Mouse (Mus musculus): ENCODE results near the gene AI413582. TPM values are rescaled to one million over a fixed set of nuclear protein-coding genes. Genes with fewer than 3 reads are reported as not detected.
A peak's percentile ranks its signal among the peaks of the same experiment; 100 is the strongest.

AI413582 gene
- total and polyA plus RNA-seq, 2 experiments from 2014 or later, result 11.1 to 18.5 TPM

DNA sequence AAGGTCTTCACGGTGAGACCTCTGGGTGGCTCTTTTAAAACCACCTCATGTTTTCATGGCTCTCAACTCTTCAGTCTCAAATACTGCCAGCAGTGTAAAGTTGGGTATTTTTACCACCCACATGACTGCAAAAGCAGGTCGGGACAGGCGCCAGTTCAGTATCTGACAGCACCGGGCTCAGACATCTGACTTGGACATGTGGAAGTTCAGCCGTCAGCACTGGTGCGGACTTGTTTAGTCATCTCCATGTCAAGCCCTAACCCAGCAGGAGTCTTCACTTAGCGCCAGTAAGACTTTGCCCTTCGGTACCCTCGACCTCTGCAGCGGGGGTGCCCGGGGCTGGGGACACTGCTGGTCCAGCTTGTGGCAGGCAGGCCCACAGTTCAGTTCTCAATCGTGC, 21.7 kb upstream of the AI413582 start:
- Histone ChIP-seq H3K9ac (replicated peaks; ENCODE audit: low read depth, low read length) (0 out of 2 replicates have a peak overlapping the region, but pooled peaks have one; percentile 27), H3K36me3 (replicated peaks; ENCODE audit: control insufficient read depth, insufficient read depth, low read length) (peaks cover 24% of the 10 kb centered on the region), H3K4me2 (ENCODE audit: low read depth, low read length) (peak overlapping the region; percentile 21; the same call in 1 of the 2 replicates), H3K9me3 (replicated peaks; ENCODE audit: control insufficient read depth, low read length) (no peaks in the 10 kb centered on the region), H3K4me3 (ENCODE audit: low read depth, low read length) (no peak overlapping the region), H3K27ac (ENCODE audit: low read depth) (peak overlapping the region; percentile 95), H3K27me3 (ENCODE audit: control insufficient read depth, insufficient read depth, low read length) (no peaks in the 10 kb centered on the region), H3K4me1 (ENCODE audit: control insufficient read depth, insufficient read depth) (peaks cover 40% of the 10 kb centered on the region)
- 28% methylated on average over 12 of the region's 12 CpGs for WGBS
- DNase-seq (ENCODE audit: low spot score) (peak; percentile 86), ATAC-seq (ENCODE audit: insufficient read depth, low read depth) (peak; percentile 89)
- TF ChIP-seq EP300 (IDR thresholded peaks at IDR 0.05; ENCODE audit: low read depth) (peak; percentile 78; the same call in 1 of the 2 replicates), CTCF (IDR thresholded peaks at IDR 0.05; ENCODE audit: low read depth) (no peak)

DNA sequence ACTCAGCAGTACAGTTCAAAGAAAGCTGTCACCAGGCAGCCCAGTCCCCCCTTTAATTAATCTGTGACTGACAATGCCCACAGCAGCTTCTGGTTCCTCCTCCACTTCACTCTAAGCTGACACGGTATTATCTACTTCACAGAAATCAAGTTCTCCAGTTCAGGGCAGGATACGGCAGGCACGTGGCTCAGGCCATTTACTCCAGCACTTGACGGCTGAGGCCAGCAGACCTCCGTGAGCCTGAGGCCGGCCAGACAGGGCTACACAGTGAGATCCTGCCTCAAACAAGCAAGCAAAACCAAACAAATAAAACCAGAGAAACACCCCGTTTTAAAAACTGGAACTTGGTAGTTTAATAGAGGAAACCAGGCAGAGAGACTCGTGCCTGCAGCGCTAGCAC, 21.1 kb upstream of the AI413582 start:
- Histone ChIP-seq H3K9me3 (replicated peaks; ENCODE audit: control insufficient read depth, low read length) (no peaks in the 10 kb centered on the region), H3K36me3 (replicated peaks; ENCODE audit: control insufficient read depth, insufficient read depth, low read length) (peaks cover 30% of the 10 kb centered on the region), H3K27me3 (ENCODE audit: control insufficient read depth, insufficient read depth, low read length) (no peaks in the 10 kb centered on the region), H3K9ac (replicated peaks; ENCODE audit: low read depth, low read length) (0 out of 2 replicates have a peak overlapping the region, but pooled peaks have one; percentile 27), H3K4me3 (ENCODE audit: low read depth, low read length) (no peak overlapping the region), H3K4me2 (ENCODE audit: low read depth, low read length) (peak overlapping the region; percentile 21; the same call in 1 of the 2 replicates), H3K27ac (ENCODE audit: low read depth) (peak overlapping the region; percentile 95), H3K4me1 (ENCODE audit: control insufficient read depth, insufficient read depth) (peaks cover 40% of the 10 kb centered on the region)
- DNase-seq (ENCODE audit: low spot score) (no peak), ATAC-seq (ENCODE audit: insufficient read depth, low read depth) (peak; percentile 68)
- 36% methylated on average over 9 of the region's 9 CpGs for WGBS
- TF ChIP-seq EP300 (IDR thresholded peaks at IDR 0.05; ENCODE audit: low read depth), result no peak
- no peak for TF ChIP-seq CTCF (IDR thresholded peaks at IDR 0.05; ENCODE audit: low read depth)

DNA sequence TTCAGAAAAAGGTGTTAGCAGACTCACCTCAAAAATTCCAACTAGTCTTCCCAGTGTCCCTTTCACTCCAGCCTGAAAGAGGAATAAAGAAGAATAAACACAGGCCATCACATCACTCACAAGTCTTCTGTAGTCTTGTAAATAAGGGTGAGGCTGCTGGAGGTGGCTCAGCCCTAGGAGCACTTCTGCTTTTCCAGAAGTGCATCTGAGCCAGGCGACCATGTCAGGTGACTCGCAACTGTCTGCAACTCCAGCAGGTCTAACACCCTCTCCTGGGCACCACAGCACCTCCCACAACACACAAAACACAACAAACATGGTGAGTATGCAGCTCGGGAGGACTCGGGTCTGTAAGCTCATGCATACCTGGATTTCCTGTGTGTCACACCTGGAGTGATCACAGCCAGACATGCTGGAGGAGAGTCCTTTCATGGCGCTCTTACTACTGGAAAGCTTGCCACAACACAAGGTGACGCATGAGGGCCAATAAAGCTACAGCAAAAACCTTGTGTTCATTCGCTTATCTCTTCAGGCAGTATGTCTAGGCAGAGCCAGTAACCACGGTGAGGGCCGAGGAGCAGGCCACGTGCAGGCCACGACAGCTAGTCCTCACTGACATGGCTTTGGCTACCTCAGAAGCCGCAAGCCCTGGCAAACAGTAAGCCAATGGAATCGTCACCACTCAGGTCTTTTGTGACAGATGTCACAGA, 17.8 kb upstream of the AI413582 start:
- H3K27me3 ChIP-seq (ENCODE audit: control insufficient read depth, insufficient read depth, low read length), result no peaks in the 10 kb centered on the region
- H3K27ac ChIP-seq (ENCODE audit: low read depth), result no peak overlapping the region
- ATAC-seq (ENCODE audit: insufficient read depth, low read depth) (no peak), DNase-seq (ENCODE audit: low spot score) (no peak)
- TF ChIP-seq EP300 (IDR thresholded peaks at IDR 0.05; ENCODE audit: low read depth), result no peak
- no peak for TF ChIP-seq CTCF (IDR thresholded peaks at IDR 0.05; ENCODE audit: low read depth)
- H3K4me1 ChIP-seq (ENCODE audit: control insufficient read depth, insufficient read depth), result peaks cover 19% of the 10 kb centered on the region; the same call in 1 of the 2 replicates
- no peak overlapping the region for H3K9ac ChIP-seq (replicated peaks; ENCODE audit: low read depth, low read length)
- peaks cover 60% of the 10 kb centered on the region for H3K36me3 ChIP-seq (replicated peaks; ENCODE audit: control insufficient read depth, insufficient read depth, low read length)
- no peak overlapping the region for H3K4me3 ChIP-seq (ENCODE audit: low read depth, low read length)
- WGBS, result 74% methylated on average over 13 of the region's 13 CpGs
- no peaks in the 10 kb centered on the region for H3K9me3 ChIP-seq (replicated peaks; ENCODE audit: control insufficient read depth, low read length)
- no peak overlapping the region for H3K4me2 ChIP-seq (ENCODE audit: low read depth, low read length)

DNA sequence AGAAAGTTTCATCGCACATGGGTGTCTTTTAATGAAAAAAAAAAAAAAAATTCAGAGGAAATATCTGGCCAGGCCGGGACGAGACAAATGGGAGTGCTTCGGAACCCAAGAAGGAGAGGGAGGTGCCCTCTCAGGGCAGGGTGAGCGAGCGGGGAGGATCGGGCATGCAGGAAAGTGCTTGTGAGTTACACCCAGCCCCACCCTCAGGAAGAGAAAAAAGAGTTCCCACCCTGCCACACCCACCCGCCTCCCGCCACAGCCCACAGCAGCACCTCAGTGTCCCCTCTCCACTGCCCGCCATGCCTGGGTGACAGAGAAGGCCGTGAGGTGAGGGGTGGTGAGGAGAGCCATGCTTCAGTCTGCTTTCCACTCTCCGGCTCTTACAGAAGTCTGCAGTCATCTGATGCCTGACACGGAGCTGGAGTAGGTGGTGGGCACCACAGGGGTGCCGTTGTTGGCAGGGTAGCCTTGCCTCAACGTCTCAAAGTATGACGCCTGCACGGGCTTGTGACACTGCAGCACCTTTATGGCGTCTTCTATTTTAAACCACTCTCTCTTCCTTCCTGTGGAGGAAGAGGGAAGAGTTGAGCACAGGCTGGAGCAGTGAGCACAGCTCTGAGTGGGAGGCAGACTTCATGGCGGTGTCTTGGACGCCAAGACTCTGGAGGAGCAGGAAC, 15.0 kb upstream of the AI413582 start:
- TF ChIP-seq CTCF (IDR thresholded peaks at IDR 0.05; ENCODE audit: low read depth) (no peak), EP300 (IDR thresholded peaks at IDR 0.05; ENCODE audit: low read depth) (no peak)
- Histone ChIP-seq H3K4me3 (ENCODE audit: low read depth, low read length) (no peak overlapping the region), H3K27me3 (ENCODE audit: control insufficient read depth, insufficient read depth, low read length) (no peaks in the 10 kb centered on the region), H3K9me3 (replicated peaks; ENCODE audit: control insufficient read depth, low read length) (no peaks in the 10 kb centered on the region), H3K36me3 (replicated peaks; ENCODE audit: control insufficient read depth, insufficient read depth, low read length) (peaks cover 67% of the 10 kb centered on the region), H3K9ac (replicated peaks; ENCODE audit: low read depth, low read length) (no peak overlapping the region), H3K27ac (ENCODE audit: low read depth) (no peak overlapping the region), H3K4me1 (ENCODE audit: control insufficient read depth, insufficient read depth) (peaks cover 4% of the 10 kb centered on the region; the same call in 1 of the 2 replicates), H3K4me2 (ENCODE audit: low read depth, low read length) (no peak overlapping the region)
- DNase-seq (ENCODE audit: low spot score) (no peak), ATAC-seq (ENCODE audit: insufficient read depth, low read depth) (no peak)
- WGBS, result 84% methylated on average over 18 of the region's 20 CpGs

DNA sequence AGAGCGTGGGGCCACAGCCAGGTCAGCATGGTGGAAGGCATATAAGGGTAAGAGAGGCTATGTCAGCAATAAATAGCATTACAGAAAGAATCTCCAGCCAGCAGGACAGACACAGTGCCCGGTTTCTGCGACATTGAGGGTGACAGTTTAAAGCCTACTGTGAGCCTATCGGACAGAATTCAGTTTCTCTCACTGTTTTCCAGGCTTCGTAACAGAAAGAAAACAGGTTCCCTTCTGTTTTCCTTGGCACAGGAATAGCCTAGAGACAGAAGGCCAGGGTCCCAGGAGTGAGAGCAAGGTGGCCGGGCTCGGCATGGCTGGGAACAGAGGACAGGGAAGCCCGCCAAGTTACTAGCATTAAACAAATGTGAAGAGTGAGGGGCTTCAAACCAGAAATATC, 14.3 kb upstream of the AI413582 start:
- 80% methylated on average over 8 of the region's 8 CpGs for WGBS

More for the DNA sequence above, 14.3 kb upstream of the AI413582 start:
- peaks cover 61% of the 10 kb centered on the region for H3K36me3 ChIP-seq (replicated peaks; ENCODE audit: control insufficient read depth, insufficient read depth, low read length)
- no peak overlapping the region for H3K27ac ChIP-seq (ENCODE audit: low read depth)
- no peak overlapping the region for H3K4me2 ChIP-seq (ENCODE audit: low read depth, low read length)
- H3K9me3 ChIP-seq (replicated peaks; ENCODE audit: control insufficient read depth, low read length), result no peaks in the 10 kb centered on the region
- peaks cover 4% of the 10 kb centered on the region; the same call in 1 of the 2 replicates for H3K4me1 ChIP-seq (ENCODE audit: control insufficient read depth, insufficient read depth)
- H3K27me3 ChIP-seq (ENCODE audit: control insufficient read depth, insufficient read depth, low read length), result no peaks in the 10 kb centered on the region
- no peak for ATAC-seq (ENCODE audit: insufficient read depth, low read depth)
- H3K4me3 ChIP-seq (ENCODE audit: low read depth, low read length), result no peak overlapping the region
- H3K9ac ChIP-seq (replicated peaks; ENCODE audit: low read depth, low read length), result no peak overlapping the region
- TF ChIP-seq EP300 (IDR thresholded peaks at IDR 0.05; ENCODE audit: low read depth), result no peak
- TF ChIP-seq CTCF (IDR thresholded peaks at IDR 0.05; ENCODE audit: low read depth), result no peak
- DNase-seq (ENCODE audit: low spot score), result no peak

All from heart, postnatal 0 days (tissue).